Mouse (Mus musculus) erythroblast, embryonic 14.5 days (primary cell): ENCODE measurements around the gene Mras.

ENCODE experiments used
- GATA1 ChIP-seq: IDR thresholded peaks from 2 replicates; pipeline ENCODE4 v1.6.1; 2012; ENCODE audit warnings: low read length, inconsistent platforms, mixed read lengths
- TAL1 ChIP-seq: IDR thresholded peaks from 3 replicates; pipeline ENCODE4 v1.6.1; 2012; ENCODE audit warnings: low read length, inconsistent platforms, mixed read lengths

DNA sequence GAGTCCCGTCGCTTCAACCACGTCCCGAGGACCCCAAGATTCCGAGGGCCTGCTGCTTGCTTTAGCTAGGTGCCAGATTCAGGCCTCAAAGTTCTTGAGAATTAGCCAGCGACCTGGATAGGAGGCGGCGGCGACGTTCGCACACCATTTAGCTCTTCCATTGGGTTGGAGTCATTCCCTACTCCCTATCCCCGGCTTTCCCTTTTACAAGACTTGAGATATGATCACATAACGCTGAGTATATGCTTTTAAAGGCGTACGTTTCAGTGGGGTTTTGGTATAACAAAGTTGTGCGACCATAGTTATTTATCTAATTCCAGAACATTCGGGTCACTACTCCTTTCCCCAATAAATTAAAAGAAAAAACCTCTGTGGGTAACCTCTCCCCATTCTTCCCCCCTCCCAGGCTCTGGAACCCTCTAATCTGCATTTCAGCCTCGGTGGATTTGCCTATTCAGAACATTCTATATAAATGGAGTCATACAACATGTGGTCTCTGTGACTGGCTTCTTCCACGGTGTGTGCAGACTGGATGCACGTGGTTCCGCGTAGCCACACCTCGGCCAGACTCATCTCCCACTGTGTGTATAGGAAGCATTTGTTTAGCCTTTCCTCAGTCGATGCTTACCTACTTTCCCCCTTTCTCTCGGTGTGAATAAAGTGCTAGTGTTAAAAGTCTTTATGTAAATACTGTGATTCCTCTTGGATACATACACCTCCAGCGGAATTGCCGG is at the start of gene Mras:
- TF ChIP-seq TAL1: no peak
- TF ChIP-seq GATA1: no peak
